Mouse (Mus musculus): ENCODE measurements around the gene Gipc2. TPM values are rescaled to one million over a fixed set of nuclear protein-coding genes. Genes with fewer than 3 reads are reported as not detected.

Gipc2 gene
- polyA plus RNA-seq, 1 experiment from 2014 or later = 96.5 TPM

- 0 out of 2 replicates have a peak overlapping the region, but pooled peaks have one; percentile 38 for H3K27ac ChIP-seq (ENCODE audit: low read depth)
- H3K27me3 ChIP-seq (replicated peaks; ENCODE audit: control insufficient read depth, insufficient read depth, low read length) = no peaks in the 10 kb centered on the region
- ATAC-seq (replicated peaks; ENCODE audit: low FRiP score, low TSS enrichment, low read depth) (no peak), DNase-seq (ENCODE audit: low spot score) (no peak)
- no peak overlapping the region for H3K4me3 ChIP-seq (ENCODE audit: low read depth, low read length)
- H3K4me2 ChIP-seq (ENCODE audit: low read length) = no peak overlapping the region
- WGBS = 43% methylated on average over 4 of the region's 4 CpGs
- no peaks in the 10 kb centered on the region for H3K36me3 ChIP-seq (ENCODE audit: control insufficient read depth, insufficient read depth, low read length)
- H3K9me3 ChIP-seq (ENCODE audit: control insufficient read depth, low read length) = no peaks in the 10 kb centered on the region
- no peak overlapping the region for H3K9ac ChIP-seq (ENCODE audit: low read length)
- H3K4me1 ChIP-seq (replicated peaks; ENCODE audit: control insufficient read depth, insufficient read depth, low read length) = peaks cover 15% of the 10 kb centered on the region; the same call in 1 of the 2 replicates
Observed at GRCm38 (mm10) chr3:152114222-152114621, 51.8 kb downstream of the Gipc2 start.

- WGBS = 74% methylated on average over 7 of the region's 7 CpGs
- Histone ChIP-seq H3K4me3 (ENCODE audit: low read depth, low read length) (no peak overlapping the region), H3K36me3 (ENCODE audit: control insufficient read depth, insufficient read depth, low read length) (no peaks in the 10 kb centered on the region), H3K9me3 (ENCODE audit: control insufficient read depth, low read length) (no peaks in the 10 kb centered on the region), H3K27me3 (replicated peaks; ENCODE audit: control insufficient read depth, insufficient read depth, low read length) (no peaks in the 10 kb centered on the region), H3K27ac (ENCODE audit: low read depth) (no peak overlapping the region), H3K9ac (ENCODE audit: low read length) (no peak overlapping the region), H3K4me1 (replicated peaks; ENCODE audit: control insufficient read depth, insufficient read depth, low read length) (peaks cover 15% of the 10 kb centered on the region; the same call in 1 of the 2 replicates), H3K4me2 (ENCODE audit: low read length) (no peak overlapping the region)
- DNase-seq (ENCODE audit: low spot score) = no peak
- no peak for ATAC-seq (replicated peaks; ENCODE audit: low FRiP score, low TSS enrichment, low read depth)
Observed at GRCm38 (mm10) chr3:152113496-152113895, 52.5 kb downstream of the Gipc2 start.

GRCm38 (mm10) chr3:152112664-152113063, 53.4 kb downstream of the Gipc2 start:
- ATAC-seq (replicated peaks; ENCODE audit: low FRiP score, low TSS enrichment, low read depth) (no peak), DNase-seq (ENCODE audit: low spot score) (no peak)
- Histone ChIP-seq H3K4me1 (replicated peaks; ENCODE audit: control insufficient read depth, insufficient read depth, low read length) (peaks cover 20% of the 10 kb centered on the region), H3K9ac (ENCODE audit: low read length) (no peak overlapping the region), H3K4me3 (ENCODE audit: low read depth, low read length) (no peak overlapping the region), H3K27me3 (replicated peaks; ENCODE audit: control insufficient read depth, insufficient read depth, low read length) (no peaks in the 10 kb centered on the region), H3K9me3 (ENCODE audit: control insufficient read depth, low read length) (no peaks in the 10 kb centered on the region), H3K27ac (ENCODE audit: low read depth) (no peak overlapping the region), H3K36me3 (ENCODE audit: control insufficient read depth, insufficient read depth, low read length) (no peaks in the 10 kb centered on the region), H3K4me2 (ENCODE audit: low read length) (no peak overlapping the region)
- 82% methylated on average over 8 of the region's 8 CpGs for WGBS

GRCm38 (mm10) chr3:152111482-152111881, 54.5 kb downstream of the Gipc2 start:
- Histone ChIP-seq H3K27me3 (replicated peaks; ENCODE audit: control insufficient read depth, insufficient read depth, low read length) (0 out of 2 replicates have a peak, but pooled peaks cover 2% of the 10 kb centered on the region), H3K4me1 (replicated peaks; ENCODE audit: control insufficient read depth, insufficient read depth, low read length) (peaks cover 26% of the 10 kb centered on the region), H3K9ac (ENCODE audit: low read length) (no peak overlapping the region), H3K9me3 (ENCODE audit: control insufficient read depth, low read length) (no peaks in the 10 kb centered on the region), H3K36me3 (ENCODE audit: control insufficient read depth, insufficient read depth, low read length) (no peaks in the 10 kb centered on the region), H3K4me2 (ENCODE audit: low read length) (no peak overlapping the region), H3K4me3 (ENCODE audit: low read depth, low read length) (no peak overlapping the region), H3K27ac (ENCODE audit: low read depth) (no peak overlapping the region)
- ATAC-seq (replicated peaks; ENCODE audit: low FRiP score, low TSS enrichment, low read depth) = no peak
- 71% methylated on average over 4 of the region's 4 CpGs for WGBS
- DNase-seq (ENCODE audit: low spot score) = no peak

- WGBS = 15% methylated on average over 9 of the region's 9 CpGs
- Histone ChIP-seq H3K4me1 (replicated peaks; ENCODE audit: control insufficient read depth, insufficient read depth, low read length) (peaks cover 26% of the 10 kb centered on the region), H3K9me3 (ENCODE audit: control insufficient read depth, low read length) (no peaks in the 10 kb centered on the region), H3K36me3 (ENCODE audit: control insufficient read depth, insufficient read depth, low read length) (no peaks in the 10 kb centered on the region), H3K9ac (ENCODE audit: low read length) (no peak overlapping the region), H3K27me3 (replicated peaks; ENCODE audit: control insufficient read depth, insufficient read depth, low read length) (0 out of 2 replicates have a peak, but pooled peaks cover 4% of the 10 kb centered on the region), H3K4me2 (ENCODE audit: low read length) (no peak overlapping the region), H3K27ac (ENCODE audit: low read depth) (no peak overlapping the region), H3K4me3 (ENCODE audit: low read depth, low read length) (no peak overlapping the region)
- ATAC-seq (replicated peaks; ENCODE audit: low FRiP score, low TSS enrichment, low read depth) = peak; percentile 21; the same call in 1 of the 2 replicates
- DNase-seq (ENCODE audit: low spot score) = peak; percentile 82
Observed at GRCm38 (mm10) chr3:152111081-152111480, 54.9 kb downstream of the Gipc2 start.

- WGBS = 32% methylated on average over 7 of the region's 7 CpGs
- Histone ChIP-seq H3K27me3 (replicated peaks; ENCODE audit: control insufficient read depth, insufficient read depth, low read length) (0 out of 2 replicates have a peak, but pooled peaks cover 9% of the 10 kb centered on the region), H3K4me3 (ENCODE audit: low read depth, low read length) (no peak overlapping the region), H3K9me3 (ENCODE audit: control insufficient read depth, low read length) (no peaks in the 10 kb centered on the region), H3K27ac (ENCODE audit: low read depth) (no peak overlapping the region), H3K9ac (ENCODE audit: low read length) (no peak overlapping the region), H3K4me2 (ENCODE audit: low read length) (no peak overlapping the region), H3K4me1 (replicated peaks; ENCODE audit: control insufficient read depth, insufficient read depth, low read length) (peaks cover 20% of the 10 kb centered on the region), H3K36me3 (ENCODE audit: control insufficient read depth, insufficient read depth, low read length) (no peaks in the 10 kb centered on the region)
- DNase-seq (ENCODE audit: low spot score) (no peak), ATAC-seq (replicated peaks; ENCODE audit: low FRiP score, low TSS enrichment, low read depth) (no peak)
Observed at GRCm38 (mm10) chr3:152109260-152109587, 56.8 kb downstream of the Gipc2 start.

- no peak for DNase-seq (ENCODE audit: low spot score)
- Histone ChIP-seq H3K9me3 (ENCODE audit: control insufficient read depth, low read length) (no peaks in the 10 kb centered on the region), H3K27me3 (replicated peaks; ENCODE audit: control insufficient read depth, insufficient read depth, low read length) (0 out of 2 replicates have a peak, but pooled peaks cover 9% of the 10 kb centered on the region)
Observed at GRCm38 (mm10) chr3:152108560-152109259, 57.3 kb downstream of the Gipc2 start.

GRCm38 (mm10) chr3:152108003-152108395, 58.0 kb downstream of the Gipc2 start:
- H3K9me3 ChIP-seq (ENCODE audit: control insufficient read depth, low read length) = no peaks in the 10 kb centered on the region
- no peak overlapping the region for H3K9ac ChIP-seq (ENCODE audit: low read length)
- H3K4me1 ChIP-seq (replicated peaks; ENCODE audit: control insufficient read depth, insufficient read depth, low read length) = peaks cover 15% of the 10 kb centered on the region
- H3K27ac ChIP-seq (ENCODE audit: low read depth) = no peak overlapping the region
- peak overlapping the region; percentile 68; the same call in 1 of the 2 replicates for H3K4me2 ChIP-seq (ENCODE audit: low read length)
- 61% methylated on average over 5 of the region's 5 CpGs for WGBS
- no peak overlapping the region for H3K4me3 ChIP-seq (ENCODE audit: low read depth, low read length)
- DNase-seq (ENCODE audit: low spot score) (no peak), ATAC-seq (replicated peaks; ENCODE audit: low FRiP score, low TSS enrichment, low read depth) (no peak)
- 0 out of 2 replicates have a peak, but pooled peaks cover 9% of the 10 kb centered on the region for H3K27me3 ChIP-seq (replicated peaks; ENCODE audit: control insufficient read depth, insufficient read depth, low read length)
- H3K36me3 ChIP-seq (ENCODE audit: control insufficient read depth, insufficient read depth, low read length) = no peaks in the 10 kb centered on the region

More at GRCm38 (mm10) chr3:152108560-152109259, 57.3 kb downstream of the Gipc2 start:
- H3K9ac ChIP-seq (ENCODE audit: low read length) = no peak overlapping the region
- no peaks in the 10 kb centered on the region for H3K36me3 ChIP-seq (ENCODE audit: control insufficient read depth, insufficient read depth, low read length)
- WGBS = 28% methylated on average over 3 of the region's 3 CpGs
- peaks cover 16% of the 10 kb centered on the region for H3K4me1 ChIP-seq (replicated peaks; ENCODE audit: control insufficient read depth, insufficient read depth, low read length)
- no peak overlapping the region for H3K27ac ChIP-seq (ENCODE audit: low read depth)
- no peak overlapping the region for H3K4me3 ChIP-seq (ENCODE audit: low read depth, low read length)
- no peak for ATAC-seq (replicated peaks; ENCODE audit: low FRiP score, low TSS enrichment, low read depth)
- no peak overlapping the region for H3K4me2 ChIP-seq (ENCODE audit: low read length)

Measured in intestine, embryonic 14.5 days (tissue).